Mouse (Mus musculus) gonadal fat pad, adult 2 months (tissue): ENCODE measurements around the gene Nr4a2. TPM values are rescaled to one million over a fixed set of nuclear protein-coding genes. Genes with fewer than 3 reads are reported as not detected.

Experiments used
- DNase-seq: peaks from one replicate; pipeline ENCODE4 v3.0.0-alpha.2; 2012; ENCODE audit warnings: low read depth
- polyA plus RNA-seq: library from polyadenylated mRNA; depleted of rRNA; stranded (reverse); fragments of >200 nt; gene quantifications from 2 replicates; pipeline ENCODE4 v1.2.3, GENCODE M21; 2012; rRNA removed

The Nr4a2 gene
- polyA plus RNA-seq, result 0.74 and 1.6 TPM in 2 replicates

GRCm38 (mm10) chr2:57123991-57124840 is at the start of gene Nr4a2:
Nr4a2 (minus strand) TSS chr2:57124003.
- DNase-seq, result no peak

GRCm38 (mm10) chr2:57165416-57165815 is 41.6 kb upstream of the Nr4a2 start:
- DNase-seq, result no peak

DNA sequence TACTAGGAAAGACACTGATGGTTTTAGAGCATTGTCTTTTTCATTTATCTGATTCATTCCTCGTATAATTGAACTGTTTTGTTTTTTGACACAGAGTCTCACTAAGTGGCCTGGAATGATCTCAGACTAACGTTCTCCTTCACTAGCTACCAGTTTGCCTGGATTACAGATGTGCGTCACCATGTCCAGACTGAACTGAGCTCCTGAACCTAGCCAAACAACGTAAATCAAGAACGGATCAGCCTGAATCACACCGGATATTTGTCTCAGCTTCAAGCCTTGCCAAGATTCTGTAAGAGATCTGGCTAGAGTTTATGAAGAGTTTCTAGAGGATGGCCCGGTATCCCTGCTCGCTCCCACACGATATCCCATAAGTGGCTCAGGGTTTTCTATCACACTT is 33.0 kb upstream of the Nr4a2 start:
- DNase-seq, result peak; percentile 41

DNA sequence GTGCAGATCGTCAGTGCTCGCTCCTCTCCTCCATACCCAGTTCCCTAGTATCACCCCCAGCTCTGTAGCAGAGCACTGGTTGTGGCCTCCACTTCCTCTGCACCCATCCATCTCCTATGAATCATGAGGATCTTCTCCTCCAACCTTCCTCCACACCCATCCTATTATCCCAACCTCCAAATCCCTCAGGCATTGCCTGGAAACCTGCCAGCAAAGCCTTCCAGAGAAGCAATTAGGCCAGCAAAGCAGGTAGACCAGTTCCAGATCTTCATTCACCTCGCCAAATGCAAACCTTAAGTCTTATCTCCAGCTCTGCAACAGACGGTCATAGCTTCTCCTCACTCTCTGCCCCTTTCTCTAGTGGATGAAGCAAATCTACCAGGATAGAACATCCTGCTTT is 26.0 kb upstream of the Nr4a2 start:
- DNase-seq, result peak; percentile 51

GRCm38 (mm10) chr2:57148231-57148630 is 24.4 kb upstream of the Nr4a2 start:
- peak; percentile 37 for DNase-seq

GRCm38 (mm10) chr2:57145646-57146421 is 22.0 kb upstream of the Nr4a2 start:
- DNase-seq, result no peak

- no peak for DNase-seq
Observed at GRCm38 (mm10) chr2:57138594-57138993, 14.8 kb upstream of the Nr4a2 start.

GRCm38 (mm10) chr2:57127461-57127860 is 3.7 kb upstream of the Nr4a2 start:
- DNase-seq, result no peak

DNA sequence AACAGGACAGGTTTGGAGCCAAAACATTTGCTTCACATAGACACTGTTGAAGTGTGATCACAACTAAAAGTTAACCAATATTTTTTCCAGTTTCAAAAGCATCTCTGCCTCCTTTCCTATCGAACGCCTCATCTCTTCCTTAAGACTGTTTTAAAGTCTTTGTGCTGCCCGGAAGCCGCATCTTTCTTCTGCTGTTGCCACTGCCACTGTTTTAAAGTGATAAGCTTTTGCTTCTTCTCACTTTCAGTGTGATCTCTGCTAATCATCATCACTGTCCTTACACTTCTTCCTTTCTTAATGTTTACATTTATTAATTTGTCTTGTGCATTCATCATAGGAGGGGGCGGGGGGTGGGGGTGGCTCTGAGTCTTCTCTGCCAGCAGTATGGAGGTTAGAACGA is 2.1 kb upstream of the Nr4a2 start:
- no peak for DNase-seq

- DNase-seq, result no peak
Observed at GRCm38 (mm10) chr2:57122986-57123980, 520 bp downstream of the Nr4a2 start.

- DNase-seq, result no peak
Observed at GRCm38 (mm10) chr2:57121110-57121509, 2.7 kb downstream of the Nr4a2 start.

DNA sequence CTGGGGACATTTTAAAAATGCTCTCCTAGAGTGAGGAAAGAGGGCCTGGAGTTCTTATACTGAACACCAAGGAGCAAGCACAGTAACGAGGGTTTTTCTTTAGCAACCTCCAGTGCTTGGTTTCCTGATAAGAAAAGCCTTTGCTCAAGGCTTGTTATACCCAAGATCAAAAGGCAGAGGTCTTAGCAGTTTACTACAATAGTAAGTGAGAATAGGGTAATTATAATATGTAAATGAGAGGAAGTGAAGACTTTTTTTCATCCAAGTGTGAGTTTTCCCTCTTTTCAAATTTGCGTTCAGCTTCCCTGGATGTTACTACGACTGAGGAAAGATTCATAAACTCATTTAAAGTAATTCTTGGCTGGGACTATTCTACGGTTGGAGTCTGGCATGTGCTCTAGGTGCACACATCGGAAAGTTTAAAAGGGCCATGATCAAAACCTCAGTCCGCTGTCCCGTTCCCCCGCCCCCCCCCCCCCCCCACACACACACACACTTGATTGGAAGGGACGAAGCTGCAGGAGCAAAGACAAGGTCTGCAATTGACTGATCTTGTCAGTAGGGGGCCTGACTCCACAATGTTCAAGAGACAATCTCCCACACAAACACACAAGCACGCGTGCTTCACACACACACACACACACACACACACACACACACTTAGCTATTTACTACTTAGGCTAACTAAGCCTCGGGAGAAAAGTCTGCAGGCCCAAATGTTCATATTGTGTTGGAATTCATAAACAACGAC is 6.4 kb downstream of the Nr4a2 start:
- no peak for DNase-seq

DNA sequence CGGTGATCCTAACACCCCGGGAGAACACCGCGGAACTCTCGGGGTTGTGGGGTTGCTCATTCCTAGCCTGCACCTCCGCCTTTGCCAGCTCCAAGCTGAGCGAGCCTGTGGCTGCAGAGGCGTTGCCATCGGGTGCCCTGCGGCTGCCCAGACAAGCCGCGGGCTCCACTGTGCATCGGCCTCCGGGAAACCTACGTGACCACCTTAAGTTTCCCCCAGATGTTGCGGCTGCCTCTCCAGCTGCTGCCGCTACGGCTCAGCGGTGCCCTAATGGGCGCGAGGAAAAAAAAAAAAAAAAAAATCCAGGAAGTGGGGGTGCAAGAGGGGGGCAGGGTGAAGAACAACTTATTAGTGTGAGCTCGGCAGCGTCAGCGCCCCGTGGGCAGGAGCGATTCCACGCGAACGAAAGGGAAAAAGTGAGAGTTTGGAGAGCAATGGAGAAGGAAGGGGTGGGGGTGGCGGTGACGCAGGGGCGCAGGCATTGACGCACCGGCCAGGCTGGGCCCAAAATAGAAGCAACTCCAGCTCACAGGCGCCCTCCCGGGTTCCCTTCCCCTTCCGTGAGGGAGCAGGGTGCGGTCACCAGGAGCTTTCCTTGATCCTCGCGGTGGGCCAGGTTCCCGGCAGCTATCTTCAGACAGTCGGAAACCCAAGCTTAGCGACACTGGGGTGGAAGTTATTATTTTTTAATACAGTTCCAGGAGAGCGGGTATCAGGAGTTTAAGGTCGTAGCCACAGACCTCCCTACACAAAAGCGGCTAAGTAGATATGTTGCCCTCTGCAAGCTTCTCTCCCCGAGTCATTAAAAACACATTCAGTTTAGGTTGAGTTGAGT is 7.2 kb downstream of the Nr4a2 start:
- DNase-seq, result no peak

DNA sequence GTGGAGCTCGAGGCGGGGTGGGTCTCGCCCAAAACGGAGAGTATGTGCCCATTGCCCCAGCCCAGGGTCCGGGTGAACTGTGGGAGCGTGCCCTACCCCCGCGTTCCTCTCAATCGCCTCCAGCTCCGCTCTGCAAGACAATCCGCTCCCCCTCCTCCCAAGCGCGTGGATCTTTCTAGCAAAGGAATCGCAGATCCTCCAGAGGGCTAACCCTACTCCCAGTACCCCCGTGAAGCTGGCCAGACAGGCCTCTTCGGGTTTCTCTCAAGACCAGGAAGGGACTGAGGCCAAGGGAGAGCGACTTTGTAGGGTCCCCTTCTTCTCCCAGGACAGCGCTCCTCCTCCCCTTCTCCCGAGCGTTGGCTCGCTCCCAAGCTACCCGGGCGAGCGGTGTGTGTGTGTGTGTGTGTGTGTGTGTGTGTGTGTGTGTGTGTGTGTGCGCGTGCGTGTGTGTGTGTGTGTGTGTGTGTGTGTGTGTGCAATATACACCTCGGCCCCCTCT is 7.9 kb downstream of the Nr4a2 start:
- DNase-seq, result no peak

- DNase-seq, result no peak
Observed at GRCm38 (mm10) chr2:57115181-57115863, 8.5 kb downstream of the Nr4a2 start.

DNA sequence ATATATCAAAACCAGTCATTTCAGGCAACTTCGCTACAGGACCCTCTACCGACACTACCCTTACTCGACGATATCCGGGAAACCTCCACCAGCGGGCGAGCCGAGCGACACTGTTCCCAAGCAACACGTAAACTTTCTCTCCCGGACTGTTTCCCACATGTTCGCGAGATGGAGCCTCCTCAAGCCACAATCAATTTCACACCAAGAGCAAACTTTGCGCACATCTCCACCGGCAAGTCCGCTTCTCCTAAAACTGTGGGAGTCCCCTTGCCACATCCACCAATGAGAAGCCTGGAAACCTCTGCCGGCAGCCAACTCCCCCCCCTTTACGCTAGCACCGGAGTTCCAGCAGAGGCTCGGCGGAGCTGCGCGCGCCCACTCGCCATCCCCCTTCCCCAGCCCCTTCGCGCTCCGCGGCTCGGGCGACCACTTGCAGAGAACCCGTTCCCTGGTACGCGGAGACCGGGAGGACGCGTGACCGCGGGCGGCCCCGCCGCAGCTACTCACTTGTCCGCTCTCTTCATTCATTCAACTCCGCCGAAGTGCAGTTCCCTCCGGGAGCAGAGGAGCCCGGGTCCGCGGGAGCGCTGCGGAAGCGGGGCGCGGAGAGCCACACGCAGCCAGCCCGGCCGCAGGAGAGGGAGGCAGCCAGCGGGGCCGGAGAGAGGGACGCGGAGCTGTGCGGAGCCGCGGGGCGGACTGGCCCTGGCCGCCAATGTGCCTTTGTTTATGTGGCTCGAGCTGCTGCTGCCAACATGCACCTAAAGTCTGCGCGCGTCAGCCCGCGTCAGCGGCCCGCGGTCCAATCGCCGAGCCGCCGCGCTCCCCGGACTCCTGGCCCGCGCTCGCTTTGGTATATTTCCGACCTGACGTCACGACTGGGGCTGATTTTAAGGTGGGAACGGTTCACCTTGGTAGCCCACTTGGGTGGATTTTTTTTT is 9.3 kb downstream of the Nr4a2 start:
- no peak for DNase-seq

DNA sequence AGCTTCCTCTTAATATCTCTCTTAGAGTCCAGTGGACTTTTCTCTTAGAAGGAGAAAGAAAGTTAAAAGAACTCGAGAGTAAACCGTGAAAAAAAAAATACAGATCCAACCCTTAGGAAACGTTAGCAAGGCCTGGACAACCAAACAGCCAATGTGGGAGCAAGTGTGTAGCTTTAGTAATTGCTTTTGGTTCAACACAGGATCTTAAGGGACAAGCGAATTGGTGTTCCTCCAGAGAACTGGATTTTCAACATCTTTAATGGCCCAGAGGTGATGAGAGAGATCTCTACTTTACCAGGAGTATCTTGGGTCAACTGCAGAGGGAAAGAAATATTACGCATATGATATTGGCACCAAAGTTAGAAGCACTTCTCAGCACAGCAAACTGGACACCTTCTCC is 10.4 kb downstream of the Nr4a2 start:
- DNase-seq, result no peak

- DNase-seq, result no peak
Observed at GRCm38 (mm10) chr2:57112949-57113348, 10.9 kb downstream of the Nr4a2 start.
